Mouse (Mus musculus): ENCODE data around the gene Utp11.

- TF ChIP-seq CTCF (IDR thresholded peaks at IDR 0.05; ENCODE audit: borderline replicate concordance, insufficient read depth, low read length) (no peak), POLR2A (IDR thresholded peaks at IDR 0.05; ENCODE audit: low read depth, low read length) (no peak)
Measured at GRCm38 (mm10) chr4:124652886-124653285, 40.5 kb downstream of the Utp11 start.
